Mouse (Mus musculus) ES-E14 (cell line): Measurements from ENCODE around the gene Ccdc113. TPM values are rescaled to one million over a fixed set of nuclear protein-coding genes. Genes with fewer than 3 reads are reported as not detected.

Source experiments
- DNase-seq: peaks from one replicate; pipeline ENCODE4 v3.0.0-alpha.2; 2013; ENCODE audit warnings: low read depth, low spot score
- H3K27ac ChIP-seq: 2 replicates; pipeline ENCODE4 v1.5.1; 2012; ENCODE audit warnings: low read depth, mild to moderate bottlenecking, low read length, moderate library complexity, mixed read lengths; ENCODE audit not compliant: poor library complexity, insufficient read depth, severe bottlenecking
- H3K36me3 ChIP-seq: 2 replicates; pipeline ENCODE4 v1.6.1; 2012; ENCODE audit warnings: mild to moderate bottlenecking, low read length, moderate library complexity, mixed read lengths; ENCODE audit not compliant: control insufficient read depth, poor library complexity, insufficient read depth, severe bottlenecking
- H3K4me1 ChIP-seq, 2 experiments: fragments of 150-350 bp in 1 of 2; sonication (generic) in 1 of 2; 2 replicates each; pipeline ENCODE4 v1.6.1; 2012; ENCODE audit warnings: low read length in 2 of 2, mild to moderate bottlenecking in 1 of 2, mixed read lengths in 1 of 2; ENCODE audit not compliant: control insufficient read depth in 2 of 2, insufficient read depth in 2 of 2, poor library complexity in 1 of 2
- H3K4me3 ChIP-seq, 2 experiments: fragments of 150-350 bp in 1 of 2; sonication (generic) in 1 of 2; 2 replicates each; pipeline ENCODE4 v1.5.1; 2012; ENCODE audit warnings: low read length in 2 of 2, low read depth in 1 of 2, mild to moderate bottlenecking in 1 of 2, mixed read lengths in 1 of 2; ENCODE audit not compliant: insufficient read depth in 1 of 2, poor library complexity in 1 of 2, severe bottlenecking in 1 of 2
- H3K9ac ChIP-seq: 2 replicates; pipeline ENCODE4 v1.6.1; 2012; ENCODE audit warnings: low read depth, mild to moderate bottlenecking, low read length, mixed read lengths; ENCODE audit not compliant: poor library complexity, insufficient read depth, severe bottlenecking
- H3K9me3 ChIP-seq: fragments of 150-350 bp; sonication (generic); 2 replicates; pipeline ENCODE4 v1.6.1; 2012; ENCODE audit warnings: low read depth, mild to moderate bottlenecking, low read length; ENCODE audit not compliant: control insufficient read depth, insufficient read depth
- CHD2 ChIP-seq: IDR thresholded peaks from 2 replicates; pipeline ENCODE4 v1.6.1; 2014; ENCODE audit warnings: mild to moderate bottlenecking, low read depth, low read length, inconsistent platforms
- HCFC1 ChIP-seq: IDR thresholded peaks from 2 replicates; pipeline ENCODE4 v1.6.1; 2012; ENCODE audit warnings: low read length, inconsistent platforms, borderline replicate concordance; ENCODE audit not compliant: insufficient read depth
- MAFK ChIP-seq: IDR thresholded peaks from 2 replicates; pipeline ENCODE4 v1.6.1; 2014; ENCODE audit warnings: mild to moderate bottlenecking, low read depth, low read length, inconsistent platforms; ENCODE audit not compliant: insufficient read depth
- ZC3H11A ChIP-seq: IDR thresholded peaks from 2 replicates; pipeline ENCODE4 v1.6.1; 2012; ENCODE audit warnings: low read depth, mild to moderate bottlenecking, inconsistent platforms, low read length, borderline replicate concordance
- ZNF384 ChIP-seq: IDR thresholded peaks from 2 replicates; pipeline ENCODE4 v1.6.1; 2012; ENCODE audit warnings: low read depth, low read length, inconsistent platforms
- in situ Hi-C, 2 experiments: fragments of 600-800 bp; cut with MboI; formaldehyde crosslinking; loops; one replicate each; pipeline ENCODE4 v1.15.1; 2025; ENCODE audit warnings: low sequenced_read_pairs in 2 of 2, inconsistent platforms in 1 of 2; ENCODE audit not compliant: unreplicated experiment in 2 of 2
- total RNA-seq: library from RNA; depleted of rRNA; stranded (reverse); fragments of 300-350 nt; gene quantifications from 2 replicates; pipeline ENCODE4 v1.2.3, GENCODE M21; 2012

Ccdc113 gene
- total RNA-seq, 1 experiment, result 1.1 TPM

DNA sequence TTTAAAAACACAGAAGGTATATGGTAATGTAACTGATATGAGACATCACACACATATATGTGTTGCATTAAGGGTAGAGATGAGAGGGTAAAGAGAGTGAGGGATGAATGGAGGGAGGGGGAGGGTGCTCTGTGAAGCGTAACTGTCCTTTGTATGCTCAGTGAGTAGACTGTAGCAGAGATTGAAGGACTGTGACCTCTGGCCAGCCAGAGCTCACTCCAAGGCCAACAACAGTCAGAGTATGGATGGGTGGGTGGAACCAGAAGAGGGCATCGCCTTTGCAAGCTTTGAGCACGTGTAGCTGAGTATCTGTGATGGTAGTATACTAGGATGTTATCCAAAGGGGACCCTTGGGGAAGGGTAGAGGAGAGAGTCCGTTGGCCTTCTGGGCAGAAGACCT lies 17.7 kb downstream of the Ccdc113 start:
- TF ChIP-seq ZNF384 (no peak), CHD2 (no peak)
- Histone ChIP-seq H3K9ac (no peak overlapping the region), H3K4me3 (no peak overlapping the region), H3K27ac (no peak overlapping the region), H3K36me3 (no peaks in the 10 kb centered on the region), H3K4me1 (peaks cover 6 to 15% of the 10 kb centered on the region in 2 experiments; a peak in 2 of 4 replicates), H3K9me3 (no peaks in the 10 kb centered on the region)
- in situ Hi-C loops, result no loop called here
- DNase-seq, result no peak

DNA sequence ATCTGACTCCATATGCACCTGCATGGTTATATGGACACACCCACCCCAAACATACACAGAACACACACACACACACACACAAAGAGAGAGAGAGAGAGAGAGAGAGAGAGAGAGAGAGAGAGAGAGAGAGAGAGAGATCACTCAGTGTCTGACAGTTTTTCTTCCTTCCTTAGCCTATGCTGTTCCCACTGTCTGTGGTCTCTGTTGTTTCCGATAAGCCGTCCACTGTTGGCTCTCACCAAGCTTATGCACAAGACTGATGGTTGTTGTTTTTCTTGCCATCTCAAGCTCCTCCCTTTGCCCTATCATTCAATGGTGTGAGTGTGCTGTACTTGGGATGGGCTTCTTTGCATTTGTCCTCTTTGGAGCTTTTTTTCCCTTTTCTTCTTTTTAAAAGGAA lies 22.1 kb downstream of the Ccdc113 start:
- H3K9ac ChIP-seq, result no peak overlapping the region
- DNase-seq, result no peak
- no peaks in the 10 kb centered on the region for H3K9me3 ChIP-seq
- no peak overlapping the region for H3K4me3 ChIP-seq
- H3K4me1 ChIP-seq, result no peaks in the 10 kb centered on the region
- no peaks in the 10 kb centered on the region for H3K36me3 ChIP-seq
- H3K27ac ChIP-seq, result no peak overlapping the region
- in situ Hi-C loops, result no loop called here
- TF ChIP-seq CHD2, result no peak
- no peak for TF ChIP-seq HCFC1
- no peak for TF ChIP-seq ZNF384
- TF ChIP-seq ZC3H11A, result no peak

DNA sequence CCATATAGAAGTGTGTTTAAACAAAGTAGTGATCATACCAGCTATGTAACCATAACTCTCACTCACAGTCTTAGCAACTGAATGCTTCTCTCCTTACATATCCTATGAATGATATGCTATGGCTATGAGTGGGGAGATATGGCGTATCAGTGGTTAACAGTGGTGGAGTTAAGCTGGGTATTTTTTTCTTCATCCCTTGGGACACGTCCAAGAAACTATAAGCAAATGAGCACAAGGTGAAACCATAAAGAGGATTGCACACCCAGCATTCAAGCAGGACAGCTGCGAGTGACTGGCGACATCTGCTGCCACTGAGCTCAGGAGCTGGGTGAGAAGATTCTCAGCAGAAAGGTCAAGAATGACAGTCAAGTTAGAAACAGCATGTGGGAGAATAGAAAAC lies 32.3 kb downstream of the Ccdc113 start:
- H3K9ac ChIP-seq, result no peak overlapping the region
- no peak overlapping the region for H3K27ac ChIP-seq
- no peak for DNase-seq
- no peaks in the 10 kb centered on the region for H3K4me1 ChIP-seq
- no peaks in the 10 kb centered on the region for H3K36me3 ChIP-seq
- in situ Hi-C loops, result no loop called here
- H3K4me3 ChIP-seq, result no peak overlapping the region
- TF ChIP-seq CHD2, result no peak
- no peak for TF ChIP-seq MAFK
- TF ChIP-seq ZNF384, result no peak
- no peak for TF ChIP-seq HCFC1
- no peak for TF ChIP-seq ZC3H11A
- no peaks in the 10 kb centered on the region for H3K9me3 ChIP-seq

DNA sequence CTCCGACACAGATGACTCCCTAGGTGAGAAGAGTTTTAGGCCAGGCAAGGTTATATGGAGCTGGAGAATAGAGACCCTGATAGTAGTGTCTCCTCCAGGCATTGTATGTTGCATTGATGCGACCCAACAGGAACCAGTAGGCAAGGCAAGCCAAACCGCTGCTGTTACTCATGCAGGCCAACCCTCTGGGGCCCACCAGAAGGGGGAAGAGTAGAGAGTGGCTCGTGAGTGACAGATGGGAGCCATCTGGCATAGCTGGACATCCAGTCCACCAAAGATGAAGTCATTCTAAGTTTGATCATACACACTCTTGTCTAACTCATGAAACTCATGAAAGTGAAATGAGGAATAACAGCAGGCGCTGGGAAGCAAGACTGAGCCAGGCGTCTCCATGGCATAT lies 32.9 kb downstream of the Ccdc113 start:
- no peak overlapping the region for H3K4me3 ChIP-seq
- in situ Hi-C loops, result no loop called here
- DNase-seq, result no peak
- TF ChIP-seq MAFK, result no peak
- TF ChIP-seq ZC3H11A, result no peak
- no peak for TF ChIP-seq HCFC1
- no peak for TF ChIP-seq ZNF384
- no peak for TF ChIP-seq CHD2
- no peaks in the 10 kb centered on the region for H3K9me3 ChIP-seq
- H3K27ac ChIP-seq, result no peak overlapping the region
- H3K4me1 ChIP-seq, result no peaks in the 10 kb centered on the region
- H3K9ac ChIP-seq, result no peak overlapping the region
- H3K36me3 ChIP-seq, result no peaks in the 10 kb centered on the region

DNA sequence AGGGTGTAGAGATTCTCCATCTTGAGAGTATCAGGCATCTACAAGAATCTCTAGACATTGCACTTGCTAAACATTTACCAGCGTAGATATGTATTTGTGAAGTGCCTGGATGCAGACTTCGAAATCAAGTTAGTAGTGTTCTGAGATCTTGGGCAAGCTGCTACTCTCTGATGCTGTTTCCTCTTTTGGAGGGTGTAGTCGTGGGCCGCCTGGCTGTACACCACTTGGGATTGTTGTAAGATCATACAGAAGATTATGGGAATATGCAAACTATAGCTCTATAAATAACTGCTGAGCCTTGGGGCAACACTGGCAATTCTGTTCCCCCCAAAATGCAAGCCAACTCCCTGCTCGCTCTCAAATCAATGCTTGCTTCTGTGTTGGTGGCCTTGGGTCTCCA lies 39.3 kb downstream of the Ccdc113 start:
- DNase-seq, result no peak
- in situ Hi-C loops, result no loop called here
- H3K9ac ChIP-seq, result no peak overlapping the region
- TF ChIP-seq CHD2, result no peak
- TF ChIP-seq MAFK, result no peak
- TF ChIP-seq ZC3H11A, result no peak
- TF ChIP-seq ZNF384, result no peak
- no peak for TF ChIP-seq HCFC1
- H3K4me3 ChIP-seq, result no peak overlapping the region
- no peaks in the 10 kb centered on the region for H3K4me1 ChIP-seq
- no peaks in the 10 kb centered on the region for H3K9me3 ChIP-seq
- H3K27ac ChIP-seq, result no peak overlapping the region
- no peaks in the 10 kb centered on the region for H3K36me3 ChIP-seq
